Mouse (Mus musculus) cerebellum, postnatal 25 days (tissue): Measurements from ENCODE around the gene Sipa1l3.

Experiments
- DNase-seq, 2 experiments: peaks; one replicate each; pipeline ENCODE4 v3.0.0; 2021; ENCODE audit warnings: mixed read lengths in 2 of 2

Sipa1l3 gene

DNA sequence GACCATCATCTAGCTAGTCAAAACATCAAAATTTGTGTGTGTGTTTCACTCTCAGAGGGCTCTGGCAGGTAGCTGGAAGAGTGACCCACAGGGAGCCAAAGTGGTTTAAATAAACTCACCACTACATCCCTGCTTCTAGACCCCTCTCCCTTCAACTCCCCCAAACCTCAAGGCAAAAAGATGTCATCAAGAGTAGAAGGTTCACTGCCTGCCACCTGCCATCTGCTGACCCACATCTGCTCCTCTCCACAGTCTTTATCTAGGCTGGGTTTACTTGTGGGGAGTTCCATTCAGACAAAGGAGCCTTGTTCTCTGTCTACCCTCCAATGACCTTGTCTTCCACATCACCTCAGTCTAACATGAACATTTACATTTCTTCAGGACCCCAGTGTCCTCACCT is 239.2 kb downstream of the Sipa1l3 start:
- no peak for DNase-seq

DNA sequence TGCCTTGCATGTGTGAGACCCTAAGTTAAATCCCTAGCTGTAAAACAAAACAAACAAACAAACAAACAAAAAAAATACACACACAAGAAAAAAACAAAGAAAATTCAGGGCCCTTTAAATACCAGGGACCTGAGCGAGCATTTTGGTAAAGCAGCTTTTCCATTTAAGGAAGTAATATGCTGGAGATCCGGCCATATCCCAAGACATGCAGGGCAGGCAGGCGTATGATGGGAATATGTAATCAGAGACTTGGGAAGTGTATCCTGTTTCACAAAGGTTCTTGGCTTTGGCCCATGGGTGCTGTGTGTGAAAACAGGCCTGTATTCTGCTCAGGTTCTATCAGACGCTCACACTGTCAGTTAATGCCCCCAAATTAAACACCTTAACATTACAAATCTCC is 240.9 kb downstream of the Sipa1l3 start:
- no peak for DNase-seq

DNA sequence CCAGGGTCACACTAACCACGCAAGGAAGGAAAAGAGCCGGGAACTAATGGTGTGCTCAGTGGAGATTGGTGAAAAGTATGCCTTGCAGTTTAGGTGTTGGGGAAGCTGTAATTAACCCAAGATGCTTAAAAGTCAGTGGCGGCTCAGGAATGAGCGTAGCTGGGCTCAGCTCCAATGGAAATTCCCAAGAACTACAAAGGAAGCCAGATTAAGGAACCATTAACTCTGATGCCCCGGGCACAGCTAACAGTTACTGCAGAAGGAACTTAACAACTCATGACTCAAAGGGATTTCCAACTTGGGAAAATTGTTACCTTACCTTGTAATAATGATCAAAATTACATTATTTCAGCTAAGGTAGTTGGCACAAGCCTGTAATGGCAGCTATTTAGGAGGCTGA is 241.7 kb downstream of the Sipa1l3 start:
- DNase-seq: no peak

DNA sequence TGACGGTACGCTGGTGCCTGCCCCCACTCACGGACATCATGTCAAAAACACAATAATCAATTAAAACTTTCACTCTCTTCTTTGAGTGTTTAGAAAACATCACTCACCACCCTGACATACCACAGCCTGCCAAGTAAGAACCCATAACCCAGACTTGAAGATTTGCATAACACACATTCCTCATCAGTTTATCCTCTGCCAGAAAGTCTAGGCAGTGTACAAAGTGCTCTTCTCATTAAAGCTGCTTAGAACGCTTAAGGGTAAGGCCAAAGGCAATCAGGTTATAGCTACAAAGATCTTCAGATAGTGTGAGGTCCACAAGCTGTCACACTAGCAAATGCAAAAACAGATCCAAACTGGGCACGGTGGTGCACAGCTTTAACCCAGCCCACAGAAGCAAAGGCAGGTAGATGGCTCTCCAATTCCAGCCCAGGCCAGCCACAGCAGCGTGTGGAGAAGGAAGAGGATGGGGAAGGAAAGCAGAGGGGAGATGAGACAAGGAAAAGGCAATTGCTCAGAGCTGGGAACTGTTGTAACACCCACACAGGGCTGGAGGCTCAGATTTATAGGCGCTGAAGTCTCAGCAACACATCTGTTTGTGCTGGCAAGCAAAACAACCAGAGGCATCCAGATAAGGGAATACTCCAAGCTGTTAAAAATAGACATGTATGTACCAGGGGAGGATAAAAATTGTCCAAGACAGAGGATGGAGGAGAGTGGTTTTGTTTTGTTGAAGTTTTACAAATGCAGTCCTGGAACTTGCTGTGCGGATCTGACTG is 246.6 kb downstream of the Sipa1l3 start:
- DNase-seq: no peak

DNA sequence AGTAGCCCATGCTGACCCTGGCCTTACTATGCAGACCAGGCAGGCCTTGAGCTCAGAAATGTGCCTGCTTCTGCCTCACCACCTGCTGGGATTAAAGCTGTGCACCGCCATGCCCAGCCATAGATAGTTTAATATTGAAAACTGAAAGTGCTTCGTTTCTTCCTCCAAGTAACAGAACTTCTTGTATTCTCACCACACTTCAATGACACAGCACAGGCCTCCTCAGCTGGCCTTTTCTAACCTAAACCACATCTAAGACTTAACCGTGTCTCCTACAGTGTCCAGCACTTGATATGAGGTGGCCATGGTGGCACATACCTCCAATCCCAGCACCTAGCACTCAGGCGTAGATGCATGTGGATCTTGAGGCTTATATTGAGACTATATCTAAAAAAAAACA is 248.0 kb downstream of the Sipa1l3 start:
- DNase-seq: no peak
